Comparison of ENCODE assay signal across 9 mouse cellular contexts in the genomic region with DNA sequence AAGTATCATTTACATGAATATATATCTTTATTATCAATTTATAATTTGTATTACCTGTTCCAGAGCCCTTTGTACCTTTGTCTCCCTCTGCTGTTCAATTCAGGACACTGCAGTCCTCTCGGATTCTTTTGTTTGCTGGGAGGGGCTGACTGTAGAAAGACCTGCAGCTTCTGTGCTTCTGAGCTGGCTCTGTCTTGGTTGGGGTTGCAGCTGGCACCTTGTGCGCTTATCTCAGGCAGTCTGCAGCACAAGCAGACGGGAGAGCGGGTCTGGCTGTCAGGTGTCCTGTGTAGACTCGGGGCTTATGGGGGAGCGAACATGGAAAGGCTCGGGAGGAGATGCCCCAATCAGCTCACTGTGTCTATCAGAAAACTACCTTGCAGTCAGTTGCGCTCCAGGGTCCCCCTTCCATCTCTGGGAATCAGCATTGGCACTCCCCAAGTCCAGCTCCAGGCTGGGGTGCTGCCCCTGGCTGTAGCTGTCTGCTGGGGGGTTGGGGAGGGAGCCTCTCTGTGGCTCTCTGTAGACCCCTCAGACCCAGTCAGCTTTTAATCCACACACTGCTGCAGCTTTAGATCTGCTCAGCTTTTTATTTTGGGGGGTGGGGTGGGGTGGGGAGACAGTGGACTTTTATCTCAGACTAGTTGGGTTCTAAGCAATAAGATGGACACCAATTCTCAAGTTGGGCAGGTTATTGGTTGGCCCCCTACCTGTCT. TPM values are rescaled to one million over a fixed set of nuclear protein-coding genes. Genes with fewer than 3 reads are reported as not detected.
DNase-seq lines count a peak whose midpoint lies in the region; ATAC-seq and TF ChIP-seq lines count a peak whose summit lies in the region.
"Had no signal": no experiment of that assay in that cellular context is flagged by ENCODE, and none has a peak within 500 bp of the region (broad histone marks: within the 10 kb centered on the region; RNA-seq: fewer than 3 reads in every experiment).

No protein-coding gene starts in this region.

- H3K4me1 ChIP-seq in E14TG2a.4 (replicated peaks; ENCODE audit: low read depth, low read length), result peaks cover 3% of the 10 kb centered on the region; the same call in 1 of the 2 replicates
- H3K4me1 ChIP-seq in heart, embryonic 11.5 days (ENCODE audit: control insufficient read depth, insufficient read depth, low read length), result no peaks in the 10 kb centered on the region
- H3K4me1 ChIP-seq in kidney, postnatal 0 days (replicated peaks; ENCODE audit: insufficient read depth, low read length), result no peaks in the 10 kb centered on the region
- no peaks in the 10 kb centered on the region for H3K4me1 ChIP-seq in liver, postnatal 0 days (ENCODE audit: insufficient read depth)
- no peaks in the 10 kb centered on the region for H3K4me1 ChIP-seq in neural tube, embryonic 14.5 days (ENCODE audit: control insufficient read depth, insufficient read depth, low read length)

- peak overlapping the region; percentile 59 for H3K4me2 ChIP-seq in heart, embryonic 11.5 days
- peak overlapping the region; percentile 35; the same call in 1 of the 2 replicates for H3K4me2 ChIP-seq in kidney, postnatal 0 days (ENCODE audit: low read length)
- no peak overlapping the region for H3K4me2 ChIP-seq in liver, postnatal 0 days (ENCODE audit: low read depth, low read length)
- peak overlapping the region; percentile 45 for H3K4me2 ChIP-seq in neural tube, embryonic 14.5 days (ENCODE audit: low read depth, low read length)

- H3K27ac ChIP-seq in heart, embryonic 11.5 days (ENCODE audit: low read depth, low read length), result no peak overlapping the region
- H3K27ac ChIP-seq in kidney, postnatal 0 days, result no peak overlapping the region
- H3K27ac ChIP-seq in liver, postnatal 0 days (ENCODE audit: low read depth), result no peak overlapping the region
- H3K27ac ChIP-seq in neural tube, embryonic 14.5 days (ENCODE audit: low read depth, low read length), result peak overlapping the region; percentile 62; the same call in 1 of the 2 replicates

- no peaks in the 10 kb centered on the region for H3K36me3 ChIP-seq in E14TG2a.4 (ENCODE audit: insufficient read depth, low read length)
- H3K36me3 ChIP-seq in heart, embryonic 11.5 days (ENCODE audit: control insufficient read depth, insufficient read depth, low read length), result no peaks in the 10 kb centered on the region
- no peaks in the 10 kb centered on the region for H3K36me3 ChIP-seq in kidney, postnatal 0 days (ENCODE audit: insufficient read depth, low read length)
- no peaks in the 10 kb centered on the region for H3K36me3 ChIP-seq in liver, postnatal 0 days (replicated peaks; ENCODE audit: insufficient read depth, low read length)
- H3K36me3 ChIP-seq in neural tube, embryonic 14.5 days (ENCODE audit: control insufficient read depth, insufficient read depth, low read length), result no peaks in the 10 kb centered on the region

- ATAC-seq in heart, embryonic 11.5 days (replicated peaks; ENCODE audit: insufficient number of reproducible peaks, low FRiP score, low TSS enrichment), result no peak
- ATAC-seq in kidney, postnatal 0 days (replicated peaks; ENCODE audit: low FRiP score, low read depth), result no peak
- no peak for ATAC-seq in liver, postnatal 0 days
- ATAC-seq in neural tube, embryonic 14.5 days (ENCODE audit: low read depth), result peak; percentile 51; the same call in 1 of the 2 replicates

- no peak for TF ChIP-seq EP300 in liver, postnatal 0 days (IDR thresholded peaks at IDR 0.05; ENCODE audit: low read depth)

- no peak overlapping the region for H3K4me3 ChIP-seq in E14TG2a.4 (replicated peaks; ENCODE audit: low read length)
- no peak overlapping the region for H3K4me3 ChIP-seq in heart, embryonic 11.5 days (ENCODE audit: low read depth, low read length)
- no peak overlapping the region for H3K4me3 ChIP-seq in kidney, postnatal 0 days (replicated peaks; ENCODE audit: low read depth, low read length)
- no peak overlapping the region for H3K4me3 ChIP-seq in liver, postnatal 0 days (ENCODE audit: low read depth, low read length)
- H3K4me3 ChIP-seq in neural tube, embryonic 14.5 days (ENCODE audit: low read depth, low read length), result peak overlapping the region; percentile 20; the same call in 1 of the 2 replicates

- peak; percentile 30 to 34 for DNase-seq in adrenal gland, adult 18-20 months (ENCODE audit: low spot score in 2 of 2)
- DNase-seq in embryo, embryonic 11 days, result peak; percentile 66
- peak; percentile 52 for DNase-seq in kidney, postnatal 0 days (ENCODE audit: low spot score)
- peak; percentile 43 for DNase-seq in liver, postnatal 0 days
- DNase-seq in yolk sac, embryonic 10.5 days (ENCODE audit: low spot score), result peak; percentile 33

- H3K27me3 ChIP-seq in E14TG2a.4 (ENCODE audit: insufficient read depth, low read length), result peaks cover 15% of the 10 kb centered on the region
- H3K27me3 ChIP-seq in heart, embryonic 11.5 days (ENCODE audit: control insufficient read depth, insufficient read depth, low read length), result no peaks in the 10 kb centered on the region
- H3K27me3 ChIP-seq in kidney, postnatal 0 days (ENCODE audit: insufficient read depth, low read length), result no peaks in the 10 kb centered on the region
- H3K27me3 ChIP-seq in liver, postnatal 0 days (ENCODE audit: insufficient read depth, low read length), result no peaks in the 10 kb centered on the region
- H3K27me3 ChIP-seq in neural tube, embryonic 14.5 days (ENCODE audit: control insufficient read depth, insufficient read depth, low read length), result no peaks in the 10 kb centered on the region

- 17% methylated on average over 8 of the region's 8 CpGs for WGBS in heart, embryonic 11.5 days (ENCODE audit: insufficient replicate concordance)
- whole genome bisulfite sequencing in kidney, postnatal 0 days, result 14% methylated on average over 8 of the region's 8 CpGs
- 16% methylated on average over 7 of the region's 8 CpGs for WGBS in liver, postnatal 0 days (ENCODE audit: insufficient replicate concordance)
- WGBS in neural tube, embryonic 14.5 days, result 20% methylated on average over 8 of the region's 8 CpGs

- H3K9ac ChIP-seq in heart, embryonic 11.5 days (ENCODE audit: low read depth, low read length), result peak overlapping the region; percentile 69
- H3K9ac ChIP-seq in kidney, postnatal 0 days (ENCODE audit: low read depth, low read length), result no peak overlapping the region
- H3K9ac ChIP-seq in liver, postnatal 0 days (replicated peaks), result no peak overlapping the region
- H3K9ac ChIP-seq in neural tube, embryonic 14.5 days (replicated peaks; ENCODE audit: low read depth, low read length), result peak overlapping the region; percentile 61

- H3K9me3 ChIP-seq in E14TG2a.4 (ENCODE audit: low read length), result no peaks in the 10 kb centered on the region
- no peaks in the 10 kb centered on the region for H3K9me3 ChIP-seq in heart, embryonic 11.5 days (replicated peaks; ENCODE audit: control insufficient read depth, low read length)
- H3K9me3 ChIP-seq in kidney, postnatal 0 days (replicated peaks; ENCODE audit: low read length), result no peaks in the 10 kb centered on the region
- H3K9me3 ChIP-seq in liver, postnatal 0 days (ENCODE audit: low read length), result no peaks in the 10 kb centered on the region
- no peaks in the 10 kb centered on the region for H3K9me3 ChIP-seq in neural tube, embryonic 14.5 days (ENCODE audit: control insufficient read depth, low read length)

- TF ChIP-seq CTCF in E14TG2a.4 (conservative IDR thresholded peaks at IDR 0.05; ENCODE audit: low read length), result peak; percentile 93
- peak; percentile 84 for TF ChIP-seq CTCF in kidney, postnatal 0 days (IDR thresholded peaks at IDR 0.05; ENCODE audit: low read depth)
- peak; percentile 74 for TF ChIP-seq CTCF in liver, postnatal 0 days (IDR thresholded peaks at IDR 0.05; ENCODE audit: low read depth)

RNA-seq across cellular contexts. Expression of a gene that starts 28.2 kb away (rescaled TPM):
- total RNA-seq in adrenal gland, adult 18-20 months (2021), result not detected
- polyA plus RNA-seq in heart, embryonic 11.5 days (2014; fragmentation: Nextera tagmentation; extraction: Ambion mirVana), result not detected in 2 replicates
- polyA plus RNA-seq in kidney, postnatal 0 days (2015; fragmentation: Nextera tagmentation; extraction: Ambion mirVana), result not detected in 2 replicates
- 10.2 TPM in 1 of 2 replicates, not detected in the other for polyA plus RNA-seq in liver, postnatal 0 days (2015; fragmentation: Nextera tagmentation; extraction: Ambion mirVana)
- not detected in 2 replicates for polyA plus RNA-seq in neural tube, embryonic 14.5 days (2014; fragmentation: Nextera tagmentation; extraction: Ambion mirVana)

RNA-seq across cellular contexts. Expression of a gene that starts 45.2 kb away (rescaled TPM):
- total RNA-seq in adrenal gland, adult 18-20 months (2021), result not detected
- 0.16 and 0.37 TPM in 2 replicates for polyA plus RNA-seq in heart, embryonic 11.5 days (2014; fragmentation: Nextera tagmentation; extraction: Ambion mirVana)
- polyA plus RNA-seq in kidney, postnatal 0 days (2015; fragmentation: Nextera tagmentation; extraction: Ambion mirVana), result not detected in 2 replicates
- polyA plus RNA-seq in liver, postnatal 0 days (2015; fragmentation: Nextera tagmentation; extraction: Ambion mirVana), result 0.04 TPM in 1 of 2 replicates, not detected in the other
- not detected in 2 replicates for polyA plus RNA-seq in neural tube, embryonic 14.5 days (2014; fragmentation: Nextera tagmentation; extraction: Ambion mirVana)
- polyA plus RNA-seq: liver, embryonic 16.5 days had no signal

RNA-seq across cellular contexts. Expression of a gene that starts 48.3 kb away (rescaled TPM):
- total RNA-seq in adrenal gland, adult 18-20 months (2021), result 10 to 100 TPM; 15.2 to 22.1 TPM
- polyA plus RNA-seq in heart, embryonic 11.5 days (2014; fragmentation: Nextera tagmentation; extraction: Ambion mirVana), result 1,098 and 1,138 TPM in 2 replicates
- polyA plus RNA-seq in kidney, postnatal 0 days (2015; fragmentation: Nextera tagmentation; extraction: Ambion mirVana), result 297 and 337 TPM in 2 replicates
- polyA plus RNA-seq in liver, postnatal 0 days (2015; fragmentation: Nextera tagmentation; extraction: Ambion mirVana), result 1,534 and 1,664 TPM in 2 replicates
- 24.6 and 171 TPM in 2 replicates for polyA plus RNA-seq in neural tube, embryonic 14.5 days (2014; fragmentation: Nextera tagmentation; extraction: Ambion mirVana)

Comparison
In these comparisons a context has a peak if more than half of its experiments do, and no peak if none do; other contexts are left out.
1. H3K9ac ChIP-seq: peak in heart, embryonic 11.5 days (single experiment) and neural tube, embryonic 14.5 days (single experiment); none in kidney, postnatal 0 days (single experiment) and liver, postnatal 0 days (single experiment).
2. Peak in every context shown above with its lines, with median percentiles within 50 percentile points of each other: CTCF ChIP-seq and DNase-seq.